Mouse (Mus musculus) spleen, adult 18-20 months (tissue): Measurements from ENCODE around the gene Ifitm3.
A peak's percentile ranks its signal among the peaks of the same experiment; 100 is the strongest.
"Not testable (repeated sequence)": the region's sequence is repeated elsewhere in the genome, so short reads cannot be mapped to it uniquely, and the experiment has no call there.

Source experiments
- DNase-seq, 2 experiments: peaks; one replicate each; pipeline ENCODE4 v3.0.0; 2022; ENCODE audit warnings: mixed read lengths in 2 of 2

Ifitm3 gene

GRCm38 (mm10) chr7:141010593-141010992 is at the start of gene Ifitm3:
Gene Ifitm3, minus strand, starts transcription at chr7:141010770.
- no peak for DNase-seq

- DNase-seq = no peak
These were observed 49.4 kb upstream of the Ifitm3 start for GRCm38 (mm10) chr7:141059929-141060328.

GRCm38 (mm10) chr7:141058601-141059341 is 48.2 kb upstream of the Ifitm3 start:
- DNase-seq = no peak

- no peak for DNase-seq
These were observed 47.0 kb upstream of the Ifitm3 start for GRCm38 (mm10) chr7:141057541-141057940.

- no peak for DNase-seq
These were observed 46.4 kb upstream of the Ifitm3 start for GRCm38 (mm10) chr7:141056976-141057375.

GRCm38 (mm10) chr7:141055785-141056184 is 45.2 kb upstream of the Ifitm3 start:
- no peak for DNase-seq

- no peak for DNase-seq
These were observed 41.9 kb upstream of the Ifitm3 start for GRCm38 (mm10) chr7:141052421-141052820.

- no peak for DNase-seq
These were observed 41.4 kb upstream of the Ifitm3 start for GRCm38 (mm10) chr7:141052016-141052415.

- DNase-seq = no peak
These were observed 40.6 kb upstream of the Ifitm3 start for GRCm38 (mm10) chr7:141051060-141051685.

- no peak for DNase-seq
These were observed 38.8 kb upstream of the Ifitm3 start for GRCm38 (mm10) chr7:141049326-141049725.

GRCm38 (mm10) chr7:141048226-141049218 is 38.0 kb upstream of the Ifitm3 start:
- peak; percentile 73 to 86 for DNase-seq

GRCm38 (mm10) chr7:141047581-141048225 is 37.1 kb upstream of the Ifitm3 start:
- peak in 1 of 2 experiments; percentile 29 for DNase-seq

GRCm38 (mm10) chr7:141046931-141047580 is 36.5 kb upstream of the Ifitm3 start:
- no peak for DNase-seq

- no peak for DNase-seq
These were observed 32.0 kb upstream of the Ifitm3 start for GRCm38 (mm10) chr7:141042539-141042938.

GRCm38 (mm10) chr7:141041661-141042060 is 31.1 kb upstream of the Ifitm3 start:
- DNase-seq = no peak

- DNase-seq = no peak
These were observed 30.5 kb upstream of the Ifitm3 start for GRCm38 (mm10) chr7:141040867-141041606.

GRCm38 (mm10) chr7:141039386-141040107 is 29.0 kb upstream of the Ifitm3 start:
- DNase-seq = no peak

GRCm38 (mm10) chr7:141038090-141039032 is 27.8 kb upstream of the Ifitm3 start:
- no peak for DNase-seq

GRCm38 (mm10) chr7:141036624-141037023 is 26.1 kb upstream of the Ifitm3 start:
- not testable (repeated sequence) for DNase-seq
